ENCODE assay signal across 30 mouse cellular contexts in genomic region chr5:58118930-58119611, GRCm38 (mm10).
A peak's percentile ranks its signal among the peaks of the same experiment; 100 is the strongest.
DNase-seq lines count a peak whose midpoint lies in the region; ATAC-seq and TF ChIP-seq lines count a peak whose summit lies in the region.
"Had no signal": no experiment of that assay in that cellular context is flagged by ENCODE, and none has a peak within 500 bp of the region (broad histone marks: within the 10 kb centered on the region; RNA-seq: fewer than 3 reads in every experiment).

No protein-coding gene starts in this region.

- 0 out of 2 replicates have a peak, but pooled peaks have one; percentile 21 for ATAC-seq in forebrain, embryonic 11.5 days (replicated peaks; ENCODE audit: low FRiP score)
- ATAC-seq in forebrain, embryonic 15.5 days (replicated peaks) = no peak
- ATAC-seq in liver, embryonic 11.5 days (replicated peaks; ENCODE audit: low FRiP score) = peak; percentile 51; the same call in 1 of the 2 replicates
- ATAC-seq in megakaryocyte-erythroid progenitor cell, adult 5-6 weeks (replicated peaks; ENCODE audit: low FRiP score, low TSS enrichment, poor library complexity, severe bottlenecking) = no peak
- ATAC-seq: forebrain, postnatal 0 days; intestine, postnatal 0 days; lung, postnatal 0 days had no signal

- H3K36me3 ChIP-seq in forebrain, embryonic 11.5 days (ENCODE audit: control insufficient read depth, insufficient read depth, low read length) = no peaks in the 10 kb centered on the region
- H3K36me3 ChIP-seq in forebrain, embryonic 15.5 days = no peaks in the 10 kb centered on the region
- no peaks in the 10 kb centered on the region for H3K36me3 ChIP-seq in liver, embryonic 11.5 days (ENCODE audit: control insufficient read depth, insufficient read depth, low read length)
- H3K36me3 ChIP-seq: embryonic facial prominence, embryonic 13.5 days; forebrain, embryonic 10.5 days; G1E; heart, embryonic 13.5 days; limb, embryonic 13.5 days; liver, embryonic 13.5 days had no signal

- WGBS in forebrain, embryonic 11.5 days = 1% methylated on average over 3 of the region's 3 CpGs
- 6% methylated on average over 3 of the region's 3 CpGs for WGBS in forebrain, embryonic 15.5 days
- WGBS in liver, embryonic 11.5 days = 31% methylated on average over 3 of the region's 3 CpGs
- 80% methylated on average over 3 of the region's 3 CpGs for WGBS in cerebellum, adult 2 months

- TF ChIP-seq CTCF in cerebellum, adult 2 months (IDR thresholded peaks at IDR 0.05; ENCODE audit: borderline replicate concordance, insufficient read depth, low read depth, low read length) = no peak

- H3K27ac ChIP-seq in forebrain, embryonic 11.5 days (ENCODE audit: low read depth, low read length) = no peak overlapping the region
- H3K27ac ChIP-seq in forebrain, embryonic 15.5 days (replicated peaks) = no peak overlapping the region
- H3K27ac ChIP-seq in liver, embryonic 11.5 days (ENCODE audit: low read depth, low read length) = no peak overlapping the region
- H3K27ac ChIP-seq in cerebellum, adult 2 months (ENCODE audit: insufficient read depth, low read length) = no peak overlapping the region
- H3K27ac ChIP-seq: embryonic facial prominence, embryonic 13.5 days; forebrain, embryonic 10.5 days; heart, adult 2 months; heart, embryonic 13.5 days; hindbrain, embryonic 14.5 days; layer of hippocampus, adult 2 months; left cerebral cortex, adult 2 months; limb, embryonic 13.5 days; liver, embryonic 13.5 days had no signal

- H3K9me3 ChIP-seq in forebrain, embryonic 11.5 days (ENCODE audit: control insufficient read depth, low read length) = no peaks in the 10 kb centered on the region
- no peaks in the 10 kb centered on the region for H3K9me3 ChIP-seq in forebrain, embryonic 15.5 days
- no peaks in the 10 kb centered on the region for H3K9me3 ChIP-seq in liver, embryonic 11.5 days (ENCODE audit: control insufficient read depth, low read length)
- H3K9me3 ChIP-seq: embryonic facial prominence, embryonic 13.5 days; forebrain, embryonic 10.5 days; G1E; heart, embryonic 13.5 days; limb, embryonic 13.5 days; liver, embryonic 13.5 days had no signal

- DNase-seq in forebrain, embryonic 11.5 days (ENCODE audit: low spot score) = no peak
- no peak for DNase-seq in liver, embryonic 11.5 days (ENCODE audit: low spot score)
- no peak for DNase-seq in liver
- DNase-seq in embryo, embryonic 11 days = peak; percentile 18
- DNase-seq in cerebellum, adult 2 months = no peak
- DNase-seq: adrenal gland, postnatal 10 days; cerebellum, adult 11 months; cerebellum, adult 9-11 months; forebrain, postnatal 0 days; heart, adult 2 months; heart, postnatal 10 days; kidney, postnatal 36 days; liver, embryonic 13.5 days; lung, adult 18-20 months; lung, postnatal 4 days; midbrain, embryonic 14.5 days; right cerebral cortex, postnatal 25 days; thymus, postnatal 14 days had no signal

- no peaks in the 10 kb centered on the region for H3K27me3 ChIP-seq in forebrain, embryonic 11.5 days (ENCODE audit: control insufficient read depth, insufficient read depth, low read length)
- no peaks in the 10 kb centered on the region for H3K27me3 ChIP-seq in forebrain, embryonic 15.5 days
- H3K27me3 ChIP-seq in liver, embryonic 11.5 days (replicated peaks; ENCODE audit: control insufficient read depth, insufficient read depth, low read length) = no peaks in the 10 kb centered on the region
- H3K27me3 ChIP-seq in cerebellum, adult 2 months (ENCODE audit: control insufficient read depth, insufficient read depth, low read length) = no peaks in the 10 kb centered on the region
- H3K27me3 ChIP-seq: embryonic facial prominence, embryonic 13.5 days; heart, embryonic 13.5 days; limb, embryonic 13.5 days; liver, embryonic 13.5 days had no signal

- TF ChIP-seq POLR2A in cerebellum, adult 2 months (IDR thresholded peaks at IDR 0.05; ENCODE audit: borderline replicate concordance, insufficient read depth, low read length) = no peak

- no peak overlapping the region for H3K9ac ChIP-seq in forebrain, embryonic 11.5 days (ENCODE audit: low read length)
- H3K9ac ChIP-seq in forebrain, embryonic 15.5 days (replicated peaks) = no peak overlapping the region
- H3K9ac ChIP-seq in liver, embryonic 11.5 days (ENCODE audit: low read depth, low read length) = no peak overlapping the region
- H3K9ac ChIP-seq: embryonic facial prominence, embryonic 13.5 days; forebrain, postnatal 0 days; heart, embryonic 13.5 days; hindbrain, embryonic 14.5 days; limb, embryonic 13.5 days; liver, embryonic 13.5 days had no signal

- H3K4me1 ChIP-seq in forebrain, embryonic 11.5 days (replicated peaks; ENCODE audit: control insufficient read depth, insufficient read depth, low read length) = no peaks in the 10 kb centered on the region; the same call in 1 of the 2 replicates
- 0 out of 2 replicates have a peak, but pooled peaks cover 2% of the 10 kb centered on the region for H3K4me1 ChIP-seq in forebrain, embryonic 15.5 days
- no peaks in the 10 kb centered on the region for H3K4me1 ChIP-seq in liver, embryonic 11.5 days (replicated peaks; ENCODE audit: control insufficient read depth, insufficient read depth, low read length)
- no peaks in the 10 kb centered on the region for H3K4me1 ChIP-seq in cerebellum, adult 2 months (ENCODE audit: control insufficient read depth, insufficient read depth, low read length)
- H3K4me1 ChIP-seq: limb, embryonic 13.5 days; liver, embryonic 13.5 days had no signal

- H3K4me2 ChIP-seq in forebrain, embryonic 11.5 days (ENCODE audit: low read depth, low read length, severe bottlenecking) = no peak overlapping the region
- H3K4me2 ChIP-seq in forebrain, embryonic 15.5 days (replicated peaks) = no peak overlapping the region
- no peak overlapping the region for H3K4me2 ChIP-seq in liver, embryonic 11.5 days
- H3K4me2 ChIP-seq: embryonic facial prominence, embryonic 13.5 days; heart, embryonic 13.5 days; hindbrain, embryonic 14.5 days; limb, embryonic 13.5 days; liver, embryonic 13.5 days had no signal

- H3K4me3 ChIP-seq in forebrain, embryonic 11.5 days (ENCODE audit: low read depth, low read length) = no peak overlapping the region
- no peak overlapping the region for H3K4me3 ChIP-seq in forebrain, embryonic 15.5 days
- H3K4me3 ChIP-seq in liver, embryonic 11.5 days (ENCODE audit: low read depth, low read length) = no peak overlapping the region
- H3K4me3 ChIP-seq in cerebellum, adult 2 months (replicated peaks; ENCODE audit: insufficient read depth, low read depth, low read length) = no peak overlapping the region
- H3K4me3 ChIP-seq: embryonic facial prominence, embryonic 13.5 days; forebrain, embryonic 10.5 days; heart, adult 2 months; heart, embryonic 13.5 days; layer of hippocampus, adult 2 months; left cerebral cortex, adult 2 months; limb, embryonic 13.5 days; liver, embryonic 13.5 days had no signal

Comparison
In these comparisons a context has a peak if more than half of its experiments do, and no peak if none do; other contexts are left out.
1. ATAC-seq: peak in forebrain, embryonic 11.5 days (single experiment) and liver, embryonic 11.5 days (single experiment); none in forebrain, embryonic 15.5 days (single experiment) and megakaryocyte-erythroid progenitor cell, adult 5-6 weeks (single experiment).